Comparison of ENCODE assay signal across 8 mouse cellular contexts in the genomic region with DNA sequence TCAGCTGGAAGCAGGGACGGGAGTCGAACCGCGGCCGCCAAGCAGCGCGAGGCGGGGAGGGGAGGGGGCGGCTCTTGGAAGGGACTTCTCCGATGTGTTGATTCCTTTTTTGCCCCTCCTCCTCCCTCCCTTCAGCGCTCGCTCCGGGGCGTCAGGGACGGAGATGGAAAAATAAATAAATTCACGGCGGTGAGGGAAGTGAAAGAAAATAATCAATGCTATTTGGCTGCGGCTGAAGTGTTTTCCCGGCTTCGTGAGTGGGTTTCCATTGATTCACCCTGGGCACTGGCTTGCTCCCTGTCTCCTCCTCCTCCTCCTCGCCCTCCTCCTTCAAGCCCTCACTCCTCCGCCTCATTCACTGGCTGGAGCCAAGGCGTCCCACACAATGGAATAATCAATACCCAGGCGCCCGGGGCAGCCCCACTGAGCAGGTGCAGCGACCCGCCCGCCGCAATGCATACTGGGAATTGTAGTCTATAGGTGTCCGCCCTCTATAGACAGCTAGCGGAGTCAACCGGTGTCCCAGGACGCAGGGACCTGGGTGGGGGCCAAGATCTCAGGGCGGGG. TPM values are rescaled to one million over a fixed set of nuclear protein-coding genes. Genes with fewer than 3 reads are reported as not detected.
DNase-seq lines count a peak whose midpoint lies in the region; ATAC-seq and TF ChIP-seq lines count a peak whose summit lies in the region.

A gene (minus strand): TSS at position 314 of the 567 bp plus-strand sequence.

- H3K36me3 ChIP-seq in heart, embryonic 11.5 days (ENCODE audit: control insufficient read depth, insufficient read depth, low read length): no peaks in the 10 kb centered on the region
- H3K36me3 ChIP-seq in kidney, embryonic 16.5 days (ENCODE audit: insufficient read depth, low read length): no peaks in the 10 kb centered on the region
- no peaks in the 10 kb centered on the region for H3K36me3 ChIP-seq in liver, adult 2 months (ENCODE audit: control insufficient read depth, insufficient read depth, low read length)
- H3K36me3 ChIP-seq in myocyte (ENCODE audit: control insufficient read depth, insufficient read depth): no peaks in the 10 kb centered on the region
- no peaks in the 10 kb centered on the region for H3K36me3 ChIP-seq in splenic B cell, adult 2 months (ENCODE audit: control insufficient read depth, insufficient read depth, low read length, poor library complexity, severe bottlenecking)

- no peaks in the 10 kb centered on the region for H3K9me3 ChIP-seq in heart, embryonic 11.5 days (replicated peaks; ENCODE audit: control insufficient read depth, low read length)
- H3K9me3 ChIP-seq in kidney, embryonic 16.5 days (ENCODE audit: low read length): no peaks in the 10 kb centered on the region

- peak within 1 kb of the TSS; percentile 90 for H3K4me2 ChIP-seq in heart, embryonic 11.5 days
- peak within 1 kb of the TSS; percentile 75 for H3K4me2 ChIP-seq in kidney, embryonic 16.5 days (replicated peaks; ENCODE audit: low read depth, low read length)
- H3K4me2 ChIP-seq in myocyte (ENCODE audit: low read depth): peak within 1 kb of the TSS; percentile 77

- DNase-seq in A20 (ENCODE audit: low read depth, low spot score): peak; percentile 93
- peak; percentile 98 for DNase-seq in liver, adult 2 months (ENCODE audit: extremely low read depth, low read depth, low spot score)
- peak; percentile 93 for DNase-seq in splenic B cell, adult 2 months (ENCODE audit: low read depth, low spot score)

- peak within 1 kb of the TSS; percentile 28 for H3K27ac ChIP-seq in bone marrow macrophage, adult 2 months (ENCODE audit: insufficient read depth, low read depth, low read length)
- no peak within 1 kb of the TSS for H3K27ac ChIP-seq in embryonic fibroblast, embryonic 13.5 days (ENCODE audit: insufficient read depth, low read length)
- H3K27ac ChIP-seq in heart, embryonic 11.5 days (ENCODE audit: low read depth, low read length): peak within 1 kb of the TSS; percentile 70
- peak within 1 kb of the TSS; percentile 79 for H3K27ac ChIP-seq in kidney, embryonic 16.5 days (ENCODE audit: low read length)
- peak within 1 kb of the TSS; percentile 75 for H3K27ac ChIP-seq in liver, adult 2 months (replicated peaks; ENCODE audit: insufficient read depth, low read depth, low read length)

- H3K4me1 ChIP-seq in bone marrow macrophage, adult 2 months (ENCODE audit: control insufficient read depth, insufficient read depth, low read length): peaks cover 36% of the 10 kb centered on the region
- H3K4me1 ChIP-seq in embryonic fibroblast, embryonic 13.5 days (ENCODE audit: control insufficient read depth, insufficient read depth, low read length): no peaks in the 10 kb centered on the region
- peaks cover 42% of the 10 kb centered on the region for H3K4me1 ChIP-seq in heart, embryonic 11.5 days (ENCODE audit: control insufficient read depth, insufficient read depth, low read length)
- peaks cover 25% of the 10 kb centered on the region for H3K4me1 ChIP-seq in kidney, embryonic 16.5 days (ENCODE audit: insufficient read depth, low read length)
- H3K4me1 ChIP-seq in liver, adult 2 months (ENCODE audit: control insufficient read depth, insufficient read depth, low read length): peaks cover 15% of the 10 kb centered on the region

- peaks cover 11% of the 10 kb centered on the region; the same call in 1 of the 2 replicates for H3K79me2 ChIP-seq in liver, adult 2 months (ENCODE audit: control insufficient read depth, insufficient read depth, low read length)
- no peaks in the 10 kb centered on the region for H3K79me2 ChIP-seq in myocyte (ENCODE audit: control insufficient read depth, insufficient read depth)

- no peak for TF ChIP-seq POLR2A in bone marrow macrophage, adult 2 months (IDR thresholded peaks at IDR 0.05; ENCODE audit: borderline replicate concordance, low read depth, low read length)
- TF ChIP-seq POLR2A in embryonic fibroblast, embryonic 13.5 days (IDR thresholded peaks at IDR 0.05; ENCODE audit: low read depth, low read length): peak; percentile 47
- TF ChIP-seq POLR2A in liver, adult 2 months (IDR thresholded peaks at IDR 0.05; ENCODE audit: extremely low read depth, insufficient read depth, low read length): 0 out of 2 replicates have a peak, but pooled peaks have one; percentile 7
- peak; percentile 36 for TF ChIP-seq POLR2A in myocyte (IDR thresholded peaks at IDR 0.05; ENCODE audit: insufficient read length, low read depth)

- no peaks in the 10 kb centered on the region for H3K27me3 ChIP-seq in heart, embryonic 11.5 days (ENCODE audit: control insufficient read depth, insufficient read depth, low read length)
- no peaks in the 10 kb centered on the region for H3K27me3 ChIP-seq in kidney, embryonic 16.5 days (ENCODE audit: insufficient read depth, low read length)
- H3K27me3 ChIP-seq in liver, adult 2 months (ENCODE audit: control insufficient read depth, insufficient read depth, low read length): no peaks in the 10 kb centered on the region
- H3K27me3 ChIP-seq in myocyte (ENCODE audit: control insufficient read depth, insufficient read depth, insufficient read length): no peaks in the 10 kb centered on the region
- H3K27me3 ChIP-seq in splenic B cell, adult 2 months (ENCODE audit: control insufficient read depth, insufficient read depth, low read length, poor library complexity, severe bottlenecking): no peaks in the 10 kb centered on the region

- H3K4me3 ChIP-seq in bone marrow macrophage, adult 2 months (ENCODE audit: insufficient read depth, low read length): peak within 1 kb of the TSS; percentile 77
- peak within 1 kb of the TSS; percentile 76 for H3K4me3 ChIP-seq in embryonic fibroblast, embryonic 13.5 days (ENCODE audit: insufficient read depth, low read length)
- H3K4me3 ChIP-seq in heart, embryonic 11.5 days (ENCODE audit: low read depth, low read length): peak within 1 kb of the TSS; percentile 63
- peak within 1 kb of the TSS; percentile 63 for H3K4me3 ChIP-seq in kidney, embryonic 16.5 days (ENCODE audit: low read length)
- H3K4me3 ChIP-seq in liver, adult 2 months (ENCODE audit: insufficient read depth, low read depth, low read length): peak within 1 kb of the TSS; percentile 70
- H3K4me3 ChIP-seq in myocyte: peak within 1 kb of the TSS; percentile 69

- H3ac ChIP-seq in myocyte (ENCODE audit: control insufficient read depth, insufficient read length): peak within 1 kb of the TSS; percentile 58

- peak within 1 kb of the TSS; percentile 74 for H3K9ac ChIP-seq in heart, embryonic 11.5 days (ENCODE audit: low read depth, low read length)
- peak within 1 kb of the TSS; percentile 72 for H3K9ac ChIP-seq in kidney, embryonic 16.5 days (replicated peaks; ENCODE audit: low read length)
- H3K9ac ChIP-seq in liver, adult 2 months (ENCODE audit: low read depth, low read length): peak within 1 kb of the TSS; percentile 81

- WGBS in heart, embryonic 11.5 days (ENCODE audit: insufficient replicate concordance): 1% methylated on average over 34 of the region's 34 CpGs
- under 1% methylated on average over 34 of the region's 34 CpGs for WGBS in kidney, embryonic 16.5 days
- 1% methylated on average over 34 of the region's 34 CpGs for WGBS in liver, adult 2 months

- ATAC-seq in heart, embryonic 11.5 days (replicated peaks; ENCODE audit: insufficient number of reproducible peaks, low FRiP score, low TSS enrichment): peak; percentile 85
- ATAC-seq in kidney, embryonic 16.5 days (ENCODE audit: low FRiP score, low TSS enrichment): peak; percentile 89

- no peak for TF ChIP-seq CTCF in bone marrow macrophage, adult 2 months (IDR thresholded peaks at IDR 0.05; ENCODE audit: low read depth, low read length)
- no peak for TF ChIP-seq CTCF in embryonic fibroblast, embryonic 13.5 days (IDR thresholded peaks at IDR 0.05; ENCODE audit: borderline replicate concordance, insufficient read depth, low read length)
- 0 out of 2 replicates have a peak, but pooled peaks have one; percentile 2 for TF ChIP-seq CTCF in liver, adult 2 months (IDR thresholded peaks at IDR 0.05; ENCODE audit: low read depth, low read length)

TF ChIP-seq in myocyte, 11 proteins besides CTCF, POLR2A, EP300 and RAD21:
- TF ChIP-seq MYOD1 (IDR thresholded peaks at IDR 0.05; ENCODE audit: control insufficient read depth in 1 of 3, insufficient read length in 2 of 3, low read depth in 2 of 3) (peak in 2 of 3 experiments; percentile 61 to 70), CEBPB (IDR thresholded peaks at IDR 0.05; ENCODE audit: insufficient read depth, poor library complexity, severe bottlenecking) (no peak), MYOG (IDR thresholded peaks at IDR 0.05; ENCODE audit: control insufficient read depth in 1 of 3, insufficient read depth in 1 of 3, insufficient read length in 2 of 3, low read depth in 2 of 3) (peak in 2 of 3 experiments; percentile 19 to 58)

RNA-seq across cellular contexts. Expression of the gene that starts here (rescaled TPM):
- polyA plus RNA-seq in bone marrow macrophage, adult 2 months (2012; ENCODE audit: insufficient read depth, insufficient read length, missing spikeins): 7.1 and 7.6 TPM in 2 replicates
- polyA plus RNA-seq in embryonic fibroblast, embryonic 13.5 days (2011; ENCODE audit: insufficient read length, low read depth, missing spikeins): 1.9 and 3.5 TPM in 2 replicates
- 2.9 and 3.1 TPM in 2 replicates for polyA plus RNA-seq in heart, embryonic 11.5 days (2014; fragmentation: Nextera tagmentation; extraction: Ambion mirVana)
- polyA plus RNA-seq in kidney, embryonic 16.5 days (2015; fragmentation: Nextera tagmentation; extraction: Ambion mirVana): 4.3 and 6.0 TPM in 2 replicates
- 1.5 and 1.7 TPM in 2 replicates for total RNA-seq in liver, adult 2 months (2014; rRNA removed)
- polyA plus RNA-seq in liver, adult 2 months (2012; rRNA removed): 1.4 and 1.7 TPM in 2 replicates
- polyA plus RNA-seq in myocyte (2012; fragmentation: generic; extraction: Trizol): 0.98 TPM
